ENCODE assay signal across 8 mouse cellular contexts in genomic region chr3:38483551-38483950, GRCm38 (mm10). TPM values are rescaled to one million over a fixed set of nuclear protein-coding genes. Genes with fewer than 3 reads are reported as not detected.
DNase-seq lines count a peak whose midpoint lies in the region; ATAC-seq and TF ChIP-seq lines count a peak whose summit lies in the region.

No protein-coding gene starts in this region.

- TF ChIP-seq POLR2A in spleen, adult 2 months (IDR thresholded peaks at IDR 0.05; ENCODE audit: low read depth, low read length), result no peak
- no peak for TF ChIP-seq POLR2A in olfactory bulb, adult 2 months (IDR thresholded peaks at IDR 0.05; ENCODE audit: insufficient read depth, low read depth, low read length)

- H3K4me2 ChIP-seq in liver, embryonic 14.5 days (ENCODE audit: low read depth), result peak overlapping the region; percentile 89

- H3K4me1 ChIP-seq in spleen, adult 2 months (ENCODE audit: control insufficient read depth, insufficient read depth, insufficient read length), result peaks cover 6% of the 10 kb centered on the region; the same call in 1 of the 2 replicates
- peaks cover 0 to 3% of the 10 kb centered on the region in 2 experiments; a peak in 1 of 4 replicates for H3K4me1 ChIP-seq in liver, embryonic 14.5 days (replicated peaks; ENCODE audit: control insufficient read depth in 2 of 2, insufficient read depth in 2 of 2, low read length in 1 of 2)
- H3K4me1 ChIP-seq in olfactory bulb, adult 2 months (ENCODE audit: control insufficient read depth, insufficient read depth, low read length), result peaks cover 13% of the 10 kb centered on the region

- no peak for ATAC-seq in liver, embryonic 14.5 days (ENCODE audit: insufficient read depth)

- H3K4me3 ChIP-seq in spleen, adult 2 months (ENCODE audit: extremely low read depth, insufficient read depth, insufficient read length), result peak overlapping the region; percentile 81; the same call in 1 of the 2 replicates
- peak overlapping the region; percentile 39 to 85; a peak in 3 of 4 replicates for H3K4me3 ChIP-seq in liver, embryonic 14.5 days (ENCODE audit: insufficient read depth in 1 of 2, low read depth in 2 of 2, low read length in 2 of 2)
- H3K4me3 ChIP-seq in olfactory bulb, adult 2 months (ENCODE audit: insufficient read depth, low read depth, low read length), result peak overlapping the region; percentile 37

- H3K27me3 ChIP-seq in spleen, adult 2 months (ENCODE audit: control insufficient read depth, insufficient read depth, low read length), result no peaks in the 10 kb centered on the region
- no peaks in the 10 kb centered on the region for H3K27me3 ChIP-seq in liver, embryonic 14.5 days (ENCODE audit: control insufficient read depth, insufficient read depth, low read length)

- peaks cover 4% of the 10 kb centered on the region; the same call in 1 of the 2 replicates for H3K36me3 ChIP-seq in spleen, adult 2 months (ENCODE audit: control insufficient read depth, insufficient read depth, low read length)
- H3K36me3 ChIP-seq in liver, embryonic 14.5 days (replicated peaks; ENCODE audit: control insufficient read depth, insufficient read depth, low read depth), result no peaks in the 10 kb centered on the region

- no peak for TF ChIP-seq CTCF in spleen, adult 2 months (IDR thresholded peaks at IDR 0.05; ENCODE audit: extremely low read depth, insufficient read depth, insufficient read length, insufficient replicate concordance)
- TF ChIP-seq CTCF in liver, embryonic 14.5 days (IDR thresholded peaks at IDR 0.05; ENCODE audit: low read depth), result no peak
- no peak for TF ChIP-seq CTCF in olfactory bulb, adult 2 months (IDR thresholded peaks at IDR 0.05; ENCODE audit: insufficient read depth, low read depth, low read length)

- peak overlapping the region; percentile 70; the same call in 1 of the 2 replicates for H3K9ac ChIP-seq in liver, embryonic 14.5 days (replicated peaks)

- TF ChIP-seq EP300 in liver, embryonic 14.5 days (IDR thresholded peaks at IDR 0.05; ENCODE audit: low read depth), result no peak

- intact Hi-C loops in heart, postnatal 10 days (cut with DNase I), result loop anchor here (2.0 to 5.0 kb wide), 5 partner anchors 121 to 367 kb away; no protein-coding TSS in a partner anchor

- 25% methylated on average over 10 of the region's 10 CpGs for WGBS in spleen, adult 2 months
- WGBS in liver, embryonic 14.5 days (ENCODE audit: insufficient replicate concordance), result 40% methylated on average over 10 of the region's 10 CpGs
- WGBS in olfactory bulb, adult 2 months, result 7% methylated on average over 10 of the region's 10 CpGs

- no peaks in the 10 kb centered on the region for H3K9me3 ChIP-seq in liver, embryonic 14.5 days (ENCODE audit: control insufficient read depth, low read length)

- DNase-seq in adrenal gland, postnatal 14 days, result peak; percentile 18
- no peak for DNase-seq in adrenal gland, adult 18-20 months (ENCODE audit: low spot score in 2 of 2)
- DNase-seq in spleen, adult 2 months (ENCODE audit: low read depth in 1 of 2, low spot score in 2 of 2), result peak in 1 of 2 experiments; percentile 6
- DNase-seq in spleen, adult 12 weeks (ENCODE audit: low spot score), result no peak
- peak; percentile 27 to 34 for DNase-seq in heart, postnatal 10 days
- no peak for DNase-seq in liver, embryonic 14.5 days (ENCODE audit: low read depth in 3 of 3, low spot score in 3 of 3)
- no peak for DNase-seq in layer of hippocampus, adult 8-10 months (ENCODE audit: low spot score in 2 of 2)

- H3K27ac ChIP-seq in spleen, adult 2 months (ENCODE audit: insufficient read depth, low read length), result no peak overlapping the region
- H3K27ac ChIP-seq in liver, embryonic 14.5 days, result no peak overlapping the region
- H3K27ac ChIP-seq in olfactory bulb, adult 2 months (ENCODE audit: insufficient read depth, low read depth, low read length), result no peak overlapping the region

RNA-seq across cellular contexts. Expression of gene Ankrd50, which starts 1.1 kb away (rescaled TPM):
- total RNA-seq in adrenal gland, postnatal 14 days (2021), result 39.3 and 43.2 TPM in 2 replicates
- total RNA-seq in adrenal gland, adult 18-20 months (2021), result 10 to 100 TPM; 23.9 to 31.4 TPM
- polyA plus RNA-seq in spleen, adult 2 months (2012; rRNA removed), result 10.7 and 13.7 TPM in 2 replicates
- total RNA-seq in heart, postnatal 10 days (2021), result 10 to 100 TPM; 60.4 to 71.1 TPM
- 2.5 and 3.4 TPM in 2 replicates for polyA plus RNA-seq in liver, embryonic 14.5 days (2012; rRNA removed)
- polyA plus RNA-seq in liver, embryonic 14.5 days (2014; fragmentation: Nextera tagmentation; extraction: Ambion mirVana), result 2.0 and 3.0 TPM in 2 replicates
- not detected in 2 replicates for polyA plus RNA-seq in olfactory bulb, adult 2 months (2012; ENCODE audit: insufficient read depth, insufficient read length, low replicate concordance, missing spikeins)
- total RNA-seq in layer of hippocampus, adult 8-10 months (2022), result 10 to 100 TPM; 44.6 to 60.4 (median 47.6) TPM

Comparison
In these comparisons a context has a peak if more than half of its experiments do, and no peak if none do; other contexts are left out.
1. DNase-seq: peak in adrenal gland, postnatal 14 days (single experiment) and heart, postnatal 10 days (2 of 2); none in adrenal gland, adult 18-20 months (0 of 2), spleen, adult 12 weeks (single experiment), liver, embryonic 14.5 days (0 of 3) and layer of hippocampus, adult 8-10 months (0 of 2).
2. Peak in every context shown above with its lines, with median percentiles within 50 percentile points of each other: H3K4me3 ChIP-seq.